8 mouse cellular contexts compared by ENCODE assay signal in genomic region chrX:153719602-153720001, GRCm38 (mm10). TPM values are rescaled to one million over a fixed set of nuclear protein-coding genes. Genes with fewer than 3 reads are reported as not detected.
DNase-seq lines count a peak whose midpoint lies in the region; ATAC-seq and TF ChIP-seq lines count a peak whose summit lies in the region.
"Had no signal": no experiment of that assay in that cellular context is flagged by ENCODE, and none has a peak within 500 bp of the region (broad histone marks: within the 10 kb centered on the region; RNA-seq: fewer than 3 reads in every experiment).

No protein-coding gene starts in this region.

- no peak for TF ChIP-seq EP300 in CH12.LX (IDR thresholded peaks at IDR 0.05; ENCODE audit: low read length)

- no peak for TF ChIP-seq RAD21 in CH12.LX (IDR thresholded peaks at IDR 0.05; ENCODE audit: low read depth, low read length)

- TF ChIP-seq POLR2A in CH12.LX (IDR thresholded peaks at IDR 0.05; ENCODE audit: low read depth, low read length), result no peak

- no peak overlapping the region for H3K4me3 ChIP-seq in kidney, embryonic 15.5 days (replicated peaks)
- H3K4me3 ChIP-seq in CH12.LX (replicated peaks in 1 of 3; ENCODE audit: low read depth in 2 of 3, low read length in 2 of 3, poor library complexity in 1 of 3), result no peak overlapping the region
- H3K4me3 ChIP-seq: liver, embryonic 15.5 days had no signal

- dilution Hi-C loops in CH12.LX (cut with MboI; ENCODE audit: extremely low pct_ligation_motif_present, extremely low pct_unique_long_range_greater_than_20kb, low sequenced_read_pairs), result no loop called here

- H3K9me3 ChIP-seq in kidney, embryonic 15.5 days (replicated peaks), result no peaks in the 10 kb centered on the region
- no peaks in the 10 kb centered on the region for H3K9me3 ChIP-seq in CH12.LX (replicated peaks; ENCODE audit: low read length)
- H3K9me3 ChIP-seq: liver, embryonic 15.5 days had no signal

- no peak overlapping the region for H3K4me2 ChIP-seq in kidney, embryonic 15.5 days
- no peak overlapping the region for H3K4me2 ChIP-seq in CH12.LX (ENCODE audit: insufficient read depth, low read depth, poor library complexity, severe bottlenecking)
- H3K4me2 ChIP-seq: liver, embryonic 15.5 days had no signal

- H3K79me2 ChIP-seq in CH12.LX (replicated peaks; ENCODE audit: control insufficient read depth, extremely low read depth, insufficient read depth, poor library complexity, severe bottlenecking), result no peaks in the 10 kb centered on the region

- WGBS in kidney, embryonic 15.5 days, result 40% methylated on average over 4 of the region's 4 CpGs

- peaks cover 8% of the 10 kb centered on the region; the same call in 1 of the 2 replicates for H3K27me3 ChIP-seq in kidney, embryonic 15.5 days
- H3K27me3 ChIP-seq in CH12.LX (replicated peaks), result no peaks in the 10 kb centered on the region
- H3K27me3 ChIP-seq: liver, embryonic 15.5 days had no signal

- peak; percentile 31 for DNase-seq in kidney, postnatal 10 days
- DNase-seq in B cell, adult 2 months, result peak; percentile 21 to 27
- peak; percentile 0 for DNase-seq in CH12.LX (ENCODE audit: extremely low read depth)
- DNase-seq in urinary bladder, adult 18-20 months (ENCODE audit: low spot score in 2 of 2), result no peak
- DNase-seq in right cerebral cortex, adult 18-20 months, result no peak

- no peak overlapping the region for H3K9ac ChIP-seq in kidney, embryonic 15.5 days
- no peak overlapping the region for H3K9ac ChIP-seq in CH12.LX (ENCODE audit: insufficient read depth, low read depth)
- H3K9ac ChIP-seq: liver, embryonic 15.5 days had no signal

- no peak for TF ChIP-seq CTCF in CH12.LX (conservative IDR thresholded peaks at IDR 0.05 in 1 of 2, IDR thresholded peaks at IDR 0.05 in 1 of 2; ENCODE audit: low read depth in 2 of 2, low read length in 2 of 2)

- in situ Hi-C loops in CH12.LX (cut with MboI; ENCODE audit: low pct_ligation_motif_present, low pct_unique_long_range_greater_than_20kb, low sequenced_read_pairs), result no loop called here

- no peak overlapping the region for H3K27ac ChIP-seq in kidney, embryonic 15.5 days
- H3K27ac ChIP-seq in CH12.LX (ENCODE audit: insufficient read depth, low read depth), result no peak overlapping the region
- H3K27ac ChIP-seq: liver, embryonic 15.5 days had no signal

- no peaks in the 10 kb centered on the region for H3K36me3 ChIP-seq in kidney, embryonic 15.5 days
- no peaks in the 10 kb centered on the region for H3K36me3 ChIP-seq in CH12.LX (replicated peaks in 1 of 2; ENCODE audit: control insufficient read depth in 1 of 2, insufficient read depth in 1 of 2, low read length in 1 of 2)
- H3K36me3 ChIP-seq: liver, embryonic 15.5 days had no signal

- H3K4me1 ChIP-seq in kidney, embryonic 15.5 days, result no peaks in the 10 kb centered on the region
- H3K4me1 ChIP-seq in CH12.LX (ENCODE audit: control insufficient read depth in 1 of 2, insufficient read depth in 2 of 2), result no peaks in the 10 kb centered on the region
- H3K4me1 ChIP-seq: liver, embryonic 15.5 days had no signal

- ATAC-seq in kidney, embryonic 15.5 days (replicated peaks; ENCODE audit: low FRiP score), result no peak
- ATAC-seq in granulocyte monocyte progenitor cell, adult 5-6 weeks (replicated peaks; ENCODE audit: poor library complexity, severe bottlenecking), result peak; percentile 75

TF ChIP-seq in CH12.LX, 34 proteins besides CTCF, POLR2A, EP300 and RAD21:
- TF ChIP-seq JUND (conservative IDR thresholded peaks at IDR 0.05; ENCODE audit: low read depth, low read length) (no peak), POLR2AphosphoS2 (IDR thresholded peaks at IDR 0.05; ENCODE audit: low read depth, low read length) (no peak), TCF12 (IDR thresholded peaks at IDR 0.05; ENCODE audit: low read depth, low read length) (no peak), RCOR1 (conservative IDR thresholded peaks at IDR 0.05; ENCODE audit: low read depth, low read length) (no peak), ZNF384 (IDR thresholded peaks at IDR 0.05; ENCODE audit: low read depth, low read length) (no peak), MYC (IDR thresholded peaks at IDR 0.05; ENCODE audit: low read depth, low read length) (no peak), TBP (conservative IDR thresholded peaks at IDR 0.05; ENCODE audit: low read depth, low read length) (no peak), ZKSCAN1 (IDR thresholded peaks at IDR 0.05; ENCODE audit: borderline replicate concordance, low read depth, low read length) (no peak), MXI1 (IDR thresholded peaks at IDR 0.05; ENCODE audit: low read depth, low read length) (no peak), CHD2 (IDR thresholded peaks at IDR 0.05; ENCODE audit: low read length) (no peak), CHD1 (IDR thresholded peaks at IDR 0.05; ENCODE audit: low read depth, low read length) (no peak), ZMIZ1 (IDR thresholded peaks at IDR 0.05; ENCODE audit: low read depth, low read length) (no peak)

RNA-seq across cellular contexts. Expression of gene Nbdy, which starts 3.8 kb away (rescaled TPM):
- polyA plus RNA-seq in kidney, embryonic 15.5 days (2015; fragmentation: Nextera tagmentation; extraction: Ambion mirVana), result 97.8 and 107 TPM in 2 replicates
- total RNA-seq in CH12.LX (2012; rRNA removed) (not detected in 2 replicates), CH12.LX (2014; rRNA removed) (not detected in 2 replicates)
- not detected in 2 replicates for polyA plus RNA-seq in CH12.LX (2012; ENCODE audit: insufficient read length, low read depth)
- 48.1 and 71.4 TPM in 2 replicates for total RNA-seq in granulocyte monocyte progenitor cell, adult 5-6 weeks (2014; fragmentation: Nextera tagmentation)
- total RNA-seq in granulocyte monocyte progenitor cell, adult 5-6 weeks (2017), result 22.4 and 23.7 TPM in 2 replicates

RNA-seq across cellular contexts. Expression of gene Kctd12b, which starts 23.4 kb away (rescaled TPM):
- 10.2 and 10.3 TPM in 2 replicates for polyA plus RNA-seq in kidney, embryonic 15.5 days (2015; fragmentation: Nextera tagmentation; extraction: Ambion mirVana)
- total RNA-seq in CH12.LX (2012; rRNA removed) (not detected in 2 replicates), CH12.LX (2014; rRNA removed) (not detected in 2 replicates)
- polyA plus RNA-seq in CH12.LX (2012; ENCODE audit: insufficient read length, low read depth), result not detected in 2 replicates
- total RNA-seq in granulocyte monocyte progenitor cell, adult 5-6 weeks (2014; fragmentation: Nextera tagmentation), result 1.5 and 2.0 TPM in 2 replicates
- 1.5 and 1.6 TPM in 2 replicates for total RNA-seq in granulocyte monocyte progenitor cell, adult 5-6 weeks (2017)

Comparison
In these comparisons a context has a peak if more than half of its experiments do, and no peak if none do; other contexts are left out.
1. DNase-seq: peak in kidney, postnatal 10 days (single experiment), B cell, adult 2 months (2 of 2) and CH12.LX (single experiment); none in urinary bladder, adult 18-20 months (0 of 2) and right cerebral cortex, adult 18-20 months (single experiment).
2. RNA of gene Nbdy, which starts 3.8 kb away (total RNA-seq): 22.4 to 71.4 TPM in granulocyte monocyte progenitor cell, adult 5-6 weeks; not detected in CH12.LX; every median in the first group is over 10 times any median in the second.